Mouse (Mus musculus) hindbrain, embryonic 16.5 days (tissue): ENCODE data around the gene Nyap1. TPM values are rescaled to one million over a fixed set of nuclear protein-coding genes. Genes with fewer than 3 reads are reported as not detected.

Experiments
- ATAC-seq: fragments of 200-750 bp; cut with Nextera tagmentation; 2 replicates; pipeline ENCODE4 v1.8.0; 2017; ENCODE audit warnings: moderate TSS enrichment, moderate library complexity
- H3K27ac ChIP-seq: fragments of 300-500 bp; sonication (generic); 2 replicates; pipeline ENCODE4 v1.5.1; 2014; ENCODE audit warnings: low read depth, mild to moderate bottlenecking, control low read depth, low read length, moderate library complexity
- H3K27me3 ChIP-seq: fragments of 300-500 bp; sonication (generic); replicated peaks from 2 replicates; pipeline ENCODE4 v1.6.1; 2014; ENCODE audit warnings: low read length; ENCODE audit not compliant: control insufficient read depth, insufficient read depth
- H3K36me3 ChIP-seq: fragments of 300-500 bp; sonication (generic); 2 replicates; pipeline ENCODE4 v1.6.1; 2014; ENCODE audit warnings: mild to moderate bottlenecking, low read length, moderate library complexity, mixed read lengths; ENCODE audit not compliant: control insufficient read depth, insufficient read depth
- H3K4me1 ChIP-seq: fragments of 300-500 bp; sonication (generic); 2 replicates; pipeline ENCODE4 v1.6.1; 2014; ENCODE audit warnings: low read depth, low read length; ENCODE audit not compliant: control insufficient read depth, insufficient read depth
- H3K4me2 ChIP-seq: fragments of 300-500 bp; sonication (generic); 2 replicates; pipeline ENCODE4 v1.6.1; 2014; ENCODE audit warnings: mild to moderate bottlenecking, low read length, control low read depth, moderate library complexity
- H3K4me3 ChIP-seq: fragments of 300-500 bp; sonication (generic); 2 replicates; pipeline ENCODE4 v1.5.1; 2014; ENCODE audit warnings: mild to moderate bottlenecking, low read length, control low read depth, moderate library complexity
- H3K9ac ChIP-seq: fragments of 300-500 bp; sonication (generic); 2 replicates; pipeline ENCODE4 v1.6.1; 2014; ENCODE audit warnings: low read depth, mild to moderate bottlenecking, control low read depth, low read length, moderate library complexity
- H3K9me3 ChIP-seq: fragments of 300-500 bp; sonication (generic); 2 replicates; pipeline ENCODE4 v1.6.1; 2014; ENCODE audit warnings: mild to moderate bottlenecking, low read length, moderate library complexity; ENCODE audit not compliant: control insufficient read depth
- WGBS: fragments of 180-500 bp; shearing (Covaris S2); extraction: QIAGEN DNeasy Blood & Tissue Kit; methylation state at CpG from one replicate; pipeline ENCODE4 v1.1.7; 2014; 5-methylcytosine and 5-hydroxymethylcytosine counted together
- polyA plus RNA-seq: library from polyadenylated mRNA; unstranded; fragments of >200 nt; fragmentation: Nextera tagmentation; extraction: Ambion mirVana; gene quantifications from 2 replicates; pipeline ENCODE4 v1.2.1, GENCODE M21; 2015

The Nyap1 gene
- polyA plus RNA-seq: 44.0 and 50.2 TPM in 2 replicates

DNA sequence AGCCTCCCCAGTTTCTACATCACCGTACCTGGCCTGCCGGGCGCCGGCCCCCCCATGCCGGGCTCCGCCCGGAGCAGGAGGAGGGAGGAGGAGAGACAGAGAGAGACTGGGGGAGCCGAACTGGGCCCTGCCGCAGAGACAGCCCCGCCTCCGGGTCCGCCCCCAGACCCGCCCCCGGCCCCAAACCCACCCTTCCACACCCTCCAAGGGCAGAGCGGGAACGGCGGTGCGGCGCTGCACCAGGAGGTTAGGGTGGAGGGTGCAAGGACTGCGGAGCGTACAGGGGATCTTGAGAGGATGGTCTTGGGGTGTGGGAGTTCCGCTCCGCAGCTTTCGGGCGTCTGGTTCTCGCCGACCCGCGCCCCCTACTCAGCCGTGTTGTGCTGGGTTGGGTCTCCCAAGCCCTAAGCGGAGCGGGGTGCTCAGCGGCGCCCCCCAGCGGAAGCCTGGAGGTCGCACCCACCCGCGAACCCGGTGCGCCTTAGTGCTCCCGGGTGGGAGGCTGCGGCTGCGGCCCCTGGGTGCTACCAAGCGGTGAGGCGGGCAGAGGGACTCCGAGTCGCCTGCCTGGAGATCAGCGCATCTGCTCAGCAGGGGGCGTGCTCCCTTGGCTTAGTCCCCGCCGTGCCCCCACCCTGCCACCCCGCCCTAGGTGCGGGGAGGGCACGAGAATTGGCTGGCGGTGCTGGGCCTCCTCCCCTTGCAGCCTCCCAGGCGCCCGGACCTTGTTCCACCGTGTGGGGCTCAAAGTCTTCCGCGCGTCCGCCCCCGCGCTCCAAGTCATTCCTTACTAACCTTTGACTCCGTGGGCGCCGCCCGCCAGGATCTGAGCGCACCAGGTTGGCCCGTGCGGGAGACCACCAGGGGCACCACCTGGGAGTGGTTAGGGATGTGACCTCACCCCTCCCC, at the start of gene Nyap1:
Gene Nyap1, minus strand, starts transcription at position 585 of the 909 bp plus-strand sequence.
- Histone ChIP-seq H3K27me3 (no peaks in the 10 kb centered on the region), H3K4me2 (peak within 1 kb of the TSS; percentile 90), H3K9me3 (no peaks in the 10 kb centered on the region), H3K4me1 (peaks cover 32% of the 10 kb centered on the region), H3K27ac (peak within 1 kb of the TSS; percentile 86), H3K9ac (peak within 1 kb of the TSS; percentile 90), H3K36me3 (no peaks in the 10 kb centered on the region; the same call in 1 of the 2 replicates), H3K4me3 (peak within 1 kb of the TSS; percentile 66)
- under 1% methylated on average over 65 of the region's 71 CpGs for WGBS
- peak; percentile 89 for ATAC-seq

DNA sequence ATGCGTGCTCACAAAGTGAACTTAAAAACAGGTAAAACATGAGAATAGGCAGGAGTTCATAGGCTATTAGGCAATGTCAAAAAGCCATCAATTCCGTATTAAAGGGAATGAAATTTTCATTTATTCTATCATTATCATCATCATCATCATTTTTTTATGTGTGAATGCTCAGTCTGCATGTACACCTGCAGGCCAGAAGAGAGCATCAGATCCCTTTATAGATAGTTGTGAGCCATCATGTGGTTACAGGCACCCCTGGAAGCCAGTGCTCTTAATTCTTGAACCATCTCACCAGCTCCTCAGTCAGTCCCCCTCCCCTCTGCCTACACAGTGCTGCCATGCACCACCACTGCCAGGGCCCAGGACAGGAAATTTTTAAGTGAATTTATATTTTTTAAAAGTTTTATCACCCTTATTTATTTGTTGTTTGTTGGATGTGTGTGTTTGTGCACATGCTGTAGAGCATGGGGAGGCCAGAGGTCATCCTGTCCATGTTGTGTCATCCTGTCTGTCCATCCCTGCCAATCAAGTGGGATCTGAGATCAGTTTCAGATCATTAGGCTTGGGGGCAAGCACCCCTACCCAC, 47.6 kb upstream of the Nyap1 start:
- no peak overlapping the region for H3K9ac ChIP-seq
- H3K27me3 ChIP-seq: no peaks in the 10 kb centered on the region
- H3K4me3 ChIP-seq: no peak overlapping the region
- no peak overlapping the region for H3K4me2 ChIP-seq
- no peaks in the 10 kb centered on the region for H3K36me3 ChIP-seq
- ATAC-seq: no peak
- no peak overlapping the region for H3K27ac ChIP-seq
- H3K9me3 ChIP-seq: no peaks in the 10 kb centered on the region
- H3K4me1 ChIP-seq: peaks cover 18% of the 10 kb centered on the region
- 96% methylated on average over 2 of the region's 2 CpGs for WGBS

DNA sequence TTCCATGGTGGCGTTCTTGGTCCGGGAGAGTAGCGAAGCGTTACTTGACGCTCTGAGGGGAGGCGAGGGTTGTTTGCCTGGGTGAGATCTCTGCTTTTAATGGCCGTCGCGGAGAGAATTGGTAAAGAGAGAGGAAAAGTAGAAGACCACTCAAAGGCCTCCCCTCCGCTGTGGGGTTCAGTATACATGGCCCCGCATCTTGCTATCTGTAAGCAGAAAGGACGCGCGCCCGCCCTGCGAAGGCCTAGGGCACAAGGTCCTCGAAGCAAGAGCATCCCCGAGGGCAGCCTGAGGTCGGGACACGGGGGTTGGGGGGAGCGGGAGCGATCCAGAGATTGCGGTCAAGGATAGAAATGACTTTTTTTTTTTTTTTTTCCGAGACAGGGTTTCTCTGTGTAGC, 46.8 kb upstream of the Nyap1 start:
- WGBS: 71% methylated on average over 24 of the region's 24 CpGs
- Histone ChIP-seq H3K9me3 (no peaks in the 10 kb centered on the region), H3K27ac (no peak overlapping the region), H3K9ac (no peak overlapping the region; the same call in 1 of the 2 replicates), H3K4me3 (peak overlapping the region; percentile 77), H3K4me1 (peaks cover 26% of the 10 kb centered on the region), H3K36me3 (no peaks in the 10 kb centered on the region), H3K4me2 (peak overlapping the region; percentile 63), H3K27me3 (no peaks in the 10 kb centered on the region)
- no peak for ATAC-seq

DNA sequence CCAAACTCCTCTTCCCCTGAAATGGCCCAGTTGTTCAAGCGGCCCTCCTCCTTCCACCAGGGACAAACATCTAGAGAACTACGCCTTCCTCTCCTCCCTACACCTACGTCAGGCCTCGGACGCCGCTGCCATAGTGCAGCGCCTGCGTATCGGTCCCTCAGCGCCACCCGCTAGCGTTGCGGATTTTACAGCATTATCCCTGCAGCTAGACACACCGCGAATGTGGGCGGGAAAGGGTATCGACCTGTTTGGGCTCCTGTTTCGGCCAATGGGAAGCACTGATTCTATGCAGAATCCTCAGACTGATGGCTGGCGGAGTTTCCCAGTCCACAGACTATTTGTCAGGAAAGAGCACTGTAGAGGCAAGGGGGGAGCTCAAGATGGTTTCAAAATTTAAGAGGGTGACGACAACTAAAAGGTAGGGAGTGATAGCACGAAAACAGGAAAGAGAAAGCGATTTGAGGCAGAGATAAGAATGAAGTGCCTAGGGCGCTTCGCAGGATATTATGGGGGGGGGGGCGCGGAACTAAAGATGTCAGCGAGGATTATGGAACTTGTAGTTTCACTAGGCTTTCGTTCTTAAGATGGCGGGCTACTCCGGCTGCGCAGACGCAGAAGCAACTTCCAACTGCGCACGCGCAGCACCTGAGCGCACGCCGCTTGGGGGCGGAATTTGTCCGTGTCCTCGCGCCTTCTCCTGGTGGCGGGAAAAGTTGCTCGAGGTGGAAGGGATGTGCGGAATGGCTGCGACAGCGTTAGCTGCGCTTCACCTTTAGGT, 45.9 kb upstream of the Nyap1 start, which contains the start of the genes Mepce and Zcwpw1:
Gene Mepce, minus strand, starts transcription at position 505 of the 778 bp plus-strand sequence.
Gene Zcwpw1, plus strand, starts transcription at position 648 of the 778 bp plus-strand sequence.
- H3K36me3 ChIP-seq: peaks cover 6% of the 10 kb centered on the region; the same call in 1 of the 2 replicates
- H3K4me3 ChIP-seq: peak within 1 kb of the TSS; percentile 77
- H3K4me2 ChIP-seq: peak within 1 kb of the TSS; percentile 73
- peak within 1 kb of the TSS; percentile 87 for H3K9ac ChIP-seq
- WGBS: under 1% methylated on average over 48 of the region's 48 CpGs
- H3K9me3 ChIP-seq: no peaks in the 10 kb centered on the region
- no peaks in the 10 kb centered on the region for H3K27me3 ChIP-seq
- H3K27ac ChIP-seq: peak within 1 kb of the TSS; percentile 99
- peaks cover 34% of the 10 kb centered on the region for H3K4me1 ChIP-seq
- ATAC-seq: peak; percentile 71

DNA sequence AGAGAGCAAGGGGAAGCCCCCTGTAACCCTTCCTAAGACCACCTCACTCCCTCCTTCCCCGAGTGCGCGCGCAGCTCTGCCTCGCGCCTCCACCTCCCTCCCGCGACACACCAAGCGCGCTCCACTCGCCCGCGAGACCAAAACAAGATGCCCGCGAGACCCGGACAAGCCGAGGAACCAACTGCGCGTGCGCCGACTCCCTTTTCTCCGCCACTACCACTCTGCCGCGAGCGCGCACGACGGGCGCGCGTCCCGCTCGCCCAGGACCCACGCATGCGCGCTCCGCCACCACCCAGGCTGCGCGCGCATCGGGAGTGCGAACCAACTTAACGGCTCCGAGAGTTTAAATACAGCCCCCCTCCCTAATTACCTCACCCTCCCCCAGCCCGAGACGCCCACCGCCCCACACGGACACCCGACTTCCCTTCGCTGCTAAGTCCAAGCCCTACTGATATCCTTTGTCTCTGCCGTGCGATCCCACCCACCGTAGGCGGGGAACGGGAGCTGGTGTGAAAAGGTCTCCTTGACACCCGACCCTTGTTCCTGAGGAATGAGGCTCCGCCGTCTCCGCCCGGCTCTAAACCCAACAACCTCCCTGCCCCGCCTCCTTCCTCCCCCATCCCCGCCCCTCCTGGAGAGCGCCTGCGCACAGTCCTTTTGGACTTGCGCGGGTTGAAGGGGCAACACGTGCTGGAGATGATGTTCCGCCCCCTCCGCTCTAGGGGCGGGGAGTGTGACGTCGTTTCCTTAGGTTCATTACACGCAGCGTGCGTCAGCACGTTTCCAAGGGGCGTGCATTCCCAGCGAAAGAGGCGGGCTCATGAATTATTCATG, 44.9 kb upstream of the Nyap1 start:
- WGBS: under 1% methylated on average over 79 of the region's 79 CpGs

DNA sequence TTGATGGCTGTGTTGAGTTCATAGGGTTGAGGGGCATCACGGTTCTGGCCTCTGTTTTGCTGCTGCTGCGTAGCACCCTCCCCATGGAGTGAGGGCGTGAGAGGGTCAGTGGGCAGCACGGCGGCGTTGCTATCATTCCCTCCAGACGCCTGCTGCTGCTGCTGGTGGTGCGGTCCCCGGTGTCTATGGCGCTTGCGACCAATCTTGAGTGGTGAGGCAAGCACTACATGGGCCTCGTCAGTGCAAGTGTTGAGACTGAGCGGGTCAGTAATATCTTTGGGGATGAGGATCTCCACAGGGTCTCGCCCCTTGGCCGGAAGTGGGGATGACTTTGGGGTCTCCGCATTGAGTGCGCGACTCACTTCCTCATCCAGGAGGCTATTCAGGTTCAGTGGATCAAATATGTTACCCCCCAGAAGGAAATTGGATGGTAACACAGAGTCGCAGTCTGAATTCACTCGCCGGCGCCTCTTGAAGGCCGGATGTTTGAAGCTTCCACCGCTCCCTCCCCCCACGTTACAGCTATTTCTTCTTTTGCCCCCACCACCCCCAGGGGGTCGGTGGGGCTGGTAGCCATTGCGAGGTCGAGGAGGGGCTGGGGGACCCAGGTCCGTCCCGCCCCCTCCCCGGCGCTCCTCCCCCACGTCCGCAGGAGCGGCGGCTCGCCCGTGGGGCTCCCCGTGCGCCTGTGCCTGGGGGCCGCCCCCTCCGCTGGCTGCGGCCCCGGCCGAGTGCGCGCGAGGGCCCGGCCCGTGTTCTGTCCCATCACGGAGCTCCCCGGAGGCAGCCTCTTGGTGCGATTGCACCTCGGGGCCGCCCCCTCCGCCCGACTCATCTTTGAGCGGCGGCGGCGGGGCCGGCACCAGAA, 44.0 kb upstream of the Nyap1 start:
- H3K27me3 ChIP-seq: no peaks in the 10 kb centered on the region
- H3K9ac ChIP-seq: peak overlapping the region; percentile 87
- peaks cover 19% of the 10 kb centered on the region; the same call in 1 of the 2 replicates for H3K36me3 ChIP-seq
- peak overlapping the region; percentile 73 for H3K4me2 ChIP-seq
- H3K9me3 ChIP-seq: no peaks in the 10 kb centered on the region
- H3K27ac ChIP-seq: peak overlapping the region; percentile 99
- ATAC-seq: peak; percentile 12
- H3K4me3 ChIP-seq: peak overlapping the region; percentile 77
- H3K4me1 ChIP-seq: peaks cover 36% of the 10 kb centered on the region
- WGBS: 2% methylated on average over 51 of the region's 62 CpGs

More for the DNA sequence above, 44.9 kb upstream of the Nyap1 start:
- ATAC-seq: peak; percentile 88
- peak overlapping the region; percentile 87 for H3K9ac ChIP-seq
- H3K4me3 ChIP-seq: peak overlapping the region; percentile 77
- peak overlapping the region; percentile 73 for H3K4me2 ChIP-seq
- H3K4me1 ChIP-seq: peaks cover 36% of the 10 kb centered on the region
- H3K36me3 ChIP-seq: peaks cover 15% of the 10 kb centered on the region; the same call in 1 of the 2 replicates
- no peaks in the 10 kb centered on the region for H3K27me3 ChIP-seq
- no peaks in the 10 kb centered on the region for H3K9me3 ChIP-seq
- peak overlapping the region; percentile 99 for H3K27ac ChIP-seq

DNA sequence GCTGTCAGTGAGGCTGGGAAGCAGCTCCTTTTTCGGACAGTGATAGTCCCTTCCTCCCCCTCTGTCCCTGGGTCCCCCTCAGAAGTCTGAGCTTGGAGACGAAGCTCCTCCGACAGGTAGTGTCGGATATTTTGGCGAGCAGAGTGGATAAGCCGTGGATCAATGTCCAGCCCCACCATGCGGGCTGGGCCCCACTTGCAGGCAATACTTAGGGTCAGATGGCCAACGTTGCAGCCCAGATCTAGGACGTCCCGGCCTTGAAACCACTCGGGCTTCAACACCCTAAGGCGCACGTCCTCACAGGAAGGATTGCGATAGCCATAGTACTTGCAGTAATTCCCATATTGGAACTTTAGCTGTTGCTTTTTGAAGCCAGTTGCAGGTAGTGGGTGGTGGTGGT, 43.1 kb upstream of the Nyap1 start:
- ATAC-seq: no peak
- Histone ChIP-seq H3K36me3 (peaks cover 19% of the 10 kb centered on the region; the same call in 1 of the 2 replicates), H3K4me1 (peaks cover 44% of the 10 kb centered on the region), H3K9me3 (no peaks in the 10 kb centered on the region), H3K9ac (peak overlapping the region; percentile 87), H3K4me3 (peak overlapping the region; percentile 77), H3K4me2 (peak overlapping the region; percentile 73), H3K27ac (no peak overlapping the region), H3K27me3 (no peaks in the 10 kb centered on the region)
- 79% methylated on average over 14 of the region's 14 CpGs for WGBS
